Mouse (Mus musculus) hindbrain, embryonic 11.5 days (tissue): ENCODE results near the gene Net1. TPM values are rescaled to one million over a fixed set of nuclear protein-coding genes. Genes with fewer than 3 reads are reported as not detected.
A peak's percentile ranks its signal among the peaks of the same experiment; 100 is the strongest.

Source experiments
- ATAC-seq: fragments of 200-750 bp; cut with Nextera tagmentation; 2 replicates; pipeline ENCODE4 v1.8.0; 2017; ENCODE audit warnings: mild to moderate bottlenecking, moderate TSS enrichment, moderate library complexity; ENCODE audit not compliant: low FRiP score
- DNase-seq: peaks from one replicate; pipeline ENCODE4 v3.0.0-alpha.2; 2015; ENCODE audit warnings: low spot score
- H3K27ac ChIP-seq: fragments of 300-500 bp; sonication (generic); 2 replicates; pipeline ENCODE4 v1.5.1; 2014; ENCODE audit warnings: mild to moderate bottlenecking, low read depth, low read length
- H3K27me3 ChIP-seq: fragments of 300-500 bp; sonication (generic); 2 replicates; pipeline ENCODE4 v1.6.1; 2014; ENCODE audit warnings: mild to moderate bottlenecking, low read length, moderate library complexity, mixed read lengths; ENCODE audit not compliant: control insufficient read depth, insufficient read depth
- H3K36me3 ChIP-seq: fragments of 300-500 bp; sonication (generic); 2 replicates; pipeline ENCODE4 v1.6.1; 2014; ENCODE audit warnings: mild to moderate bottlenecking, low read length, moderate library complexity, mixed read lengths; ENCODE audit not compliant: control insufficient read depth, insufficient read depth
- H3K4me1 ChIP-seq: fragments of 300-500 bp; sonication (generic); replicated peaks from 2 replicates; pipeline ENCODE4 v1.6.1; 2014; ENCODE audit warnings: low read length, mixed read lengths; ENCODE audit not compliant: control insufficient read depth, insufficient read depth
- H3K4me2 ChIP-seq: fragments of 300-500 bp; sonication (generic); replicated peaks from 2 replicates; pipeline ENCODE4 v1.6.1; 2014; ENCODE audit warnings: mild to moderate bottlenecking, low read depth, low read length
- H3K4me3 ChIP-seq: fragments of 300-500 bp; sonication (generic); 2 replicates; pipeline ENCODE4 v1.5.1; 2014; ENCODE audit warnings: low read depth, low read length
- H3K9ac ChIP-seq: fragments of 300-500 bp; sonication (generic); 2 replicates; pipeline ENCODE4 v1.6.1; 2014; ENCODE audit warnings: low read depth, low read length
- H3K9me3 ChIP-seq: fragments of 300-500 bp; sonication (generic); 2 replicates; pipeline ENCODE4 v1.6.1; 2016; ENCODE audit warnings: low read length; ENCODE audit not compliant: control insufficient read depth
- WGBS: fragments of 180-500 bp; shearing (Covaris S2); extraction: QIAGEN DNeasy Blood & Tissue Kit; methylation state at CpG from one replicate; pipeline ENCODE4 v1.1.7; 2014; 5-methylcytosine and 5-hydroxymethylcytosine counted together
- polyA plus RNA-seq: library from polyadenylated mRNA; unstranded; fragments of >200 nt; fragmentation: Nextera tagmentation; extraction: Ambion mirVana; gene quantifications from 2 replicates; pipeline ENCODE4 v1.2.1, GENCODE M21; 2014

Net1 gene
- polyA plus RNA-seq, 1 experiment from 2014 or later, result 31.4 TPM

DNA sequence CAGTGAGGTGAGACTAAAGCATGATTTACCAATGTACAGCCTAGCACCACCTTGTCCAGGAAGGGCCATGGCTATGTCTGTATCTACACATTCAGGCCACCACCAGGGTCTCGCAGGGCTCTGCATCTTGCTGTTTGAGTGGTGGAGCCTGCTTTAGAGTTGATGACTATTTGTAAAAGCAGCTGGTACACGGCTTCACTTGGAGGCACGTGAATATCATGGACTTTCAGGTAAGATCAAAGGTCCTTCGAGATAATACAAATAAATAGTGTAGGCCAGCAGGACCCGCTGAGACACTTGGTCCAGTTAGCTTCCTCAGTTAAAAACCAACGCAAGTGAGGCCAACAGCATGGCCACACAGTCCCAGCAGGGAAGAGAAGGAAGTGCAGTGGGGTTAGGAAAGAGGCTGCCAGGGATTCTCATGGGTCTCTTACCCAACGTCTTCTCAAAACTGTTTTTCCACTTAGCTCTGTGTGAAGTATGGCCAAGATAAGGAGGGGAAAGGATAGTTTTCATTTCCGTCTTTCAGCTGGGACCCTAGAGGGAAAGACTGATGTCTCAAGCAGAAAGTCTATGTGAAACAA lies 22.5 kb downstream of the Net1 start:
- 84% methylated on average over 8 of the region's 8 CpGs for WGBS
- DNase-seq (no peak), ATAC-seq (no peak)
- no peak overlapping the region for H3K27ac ChIP-seq
- H3K4me2 ChIP-seq, result no peak overlapping the region
- no peak overlapping the region for H3K4me3 ChIP-seq
- no peaks in the 10 kb centered on the region for H3K9me3 ChIP-seq
- H3K9ac ChIP-seq, result no peak overlapping the region
- H3K27me3 ChIP-seq, result no peaks in the 10 kb centered on the region
- H3K4me1 ChIP-seq, result no peaks in the 10 kb centered on the region
- no peaks in the 10 kb centered on the region for H3K36me3 ChIP-seq

DNA sequence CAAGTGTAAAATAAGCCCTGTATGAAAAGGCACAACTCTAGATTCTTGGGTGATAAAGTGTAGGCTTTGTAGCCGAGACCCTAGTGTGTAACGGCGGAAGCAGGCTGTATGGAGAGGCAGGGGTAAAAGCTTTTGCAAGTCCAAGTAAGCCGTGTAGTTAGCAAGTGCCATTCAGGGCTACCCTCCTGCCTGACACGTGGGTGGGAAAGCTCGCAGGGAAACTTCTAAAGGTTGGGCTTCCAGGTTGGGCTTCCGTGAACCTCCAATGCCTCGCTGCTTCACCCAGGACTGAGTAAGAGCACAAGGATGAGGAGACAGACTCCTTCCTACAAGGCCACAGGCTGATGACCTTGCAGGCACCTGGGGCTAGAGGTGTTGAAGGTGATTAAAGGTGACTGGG lies 23.5 kb downstream of the Net1 start:
- no peaks in the 10 kb centered on the region for H3K27me3 ChIP-seq

DNA sequence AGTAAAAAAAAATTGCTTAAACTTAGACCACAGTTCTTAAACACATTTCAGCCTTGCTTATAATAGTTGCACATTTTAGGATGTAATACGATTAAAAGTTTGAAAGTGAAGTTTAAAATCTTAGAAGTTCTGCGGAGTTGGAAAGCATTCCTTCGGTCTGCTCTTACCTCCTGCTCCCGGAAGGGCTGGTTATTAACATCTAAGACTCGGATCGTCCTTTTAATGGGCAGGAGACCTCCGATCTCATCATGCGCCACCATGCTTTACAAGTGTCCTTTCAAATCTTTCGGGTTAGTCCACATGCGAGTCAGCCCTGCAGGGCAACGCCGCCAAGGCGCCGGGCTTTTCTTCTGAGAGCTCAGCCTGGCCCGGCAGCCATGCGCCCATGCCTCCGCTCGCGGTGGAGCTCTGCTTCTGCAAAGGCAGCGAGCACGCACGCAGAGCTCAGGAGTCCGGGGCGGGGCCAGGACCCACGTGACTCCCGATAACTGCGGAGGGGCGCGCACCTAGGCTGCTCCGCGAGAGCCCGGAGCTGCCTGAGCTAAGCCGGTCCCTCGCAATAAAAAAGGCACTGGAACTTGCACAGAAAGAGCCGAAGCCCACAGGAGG lies 24.8 kb downstream of the Net1 start:
- Histone ChIP-seq H3K4me3 (peak overlapping the region; percentile 39), H3K9ac (peak overlapping the region; percentile 56), H3K27me3 (no peaks in the 10 kb centered on the region), H3K36me3 (no peaks in the 10 kb centered on the region), H3K4me2 (peak overlapping the region; percentile 60), H3K27ac (no peak overlapping the region), H3K9me3 (no peaks in the 10 kb centered on the region), H3K4me1 (no peaks in the 10 kb centered on the region)
- ATAC-seq (peak; percentile 96), DNase-seq (peak; percentile 87)
- WGBS, result under 1% methylated on average over 35 of the region's 35 CpGs

More for the DNA sequence above, 23.5 kb downstream of the Net1 start:
- H3K4me3 ChIP-seq, result no peak overlapping the region
- ATAC-seq (no peak), DNase-seq (no peak)
- no peak overlapping the region for H3K27ac ChIP-seq
- H3K4me1 ChIP-seq, result no peaks in the 10 kb centered on the region
- no peaks in the 10 kb centered on the region for H3K9me3 ChIP-seq
- 77% methylated on average over 8 of the region's 8 CpGs for WGBS
- no peak overlapping the region for H3K9ac ChIP-seq
- H3K36me3 ChIP-seq, result no peaks in the 10 kb centered on the region
- H3K4me2 ChIP-seq, result no peak overlapping the region

DNA sequence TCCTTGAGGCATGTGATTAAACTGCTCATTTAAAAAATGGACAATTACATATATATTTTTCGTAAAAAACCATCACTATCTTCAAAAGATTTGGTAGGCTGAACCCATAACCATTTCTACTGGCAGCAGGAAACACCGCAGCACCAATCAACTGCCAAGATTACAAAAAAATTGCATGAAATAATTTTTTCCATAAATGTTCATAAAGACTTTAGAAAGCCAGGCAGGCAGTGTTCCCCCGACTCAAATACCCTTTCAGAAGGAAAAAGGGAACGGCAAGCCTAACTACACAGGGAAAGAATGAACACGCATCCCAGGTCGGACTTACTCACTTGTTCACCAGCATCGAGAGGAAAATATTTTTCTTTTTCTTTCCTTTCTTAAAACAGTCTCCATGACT lies 25.4 kb downstream of the Net1 start:
- Histone ChIP-seq H3K9me3 (no peaks in the 10 kb centered on the region), H3K4me3 (peak overlapping the region; percentile 39), H3K27me3 (no peaks in the 10 kb centered on the region), H3K36me3 (no peaks in the 10 kb centered on the region), H3K4me1 (no peaks in the 10 kb centered on the region), H3K4me2 (peak overlapping the region; percentile 26; the same call in 1 of the 2 replicates), H3K27ac (no peak overlapping the region), H3K9ac (no peak overlapping the region)
- WGBS, result 18% methylated on average over 7 of the region's 7 CpGs
- peak; percentile 28 for DNase-seq
- ATAC-seq, result no peak

DNA sequence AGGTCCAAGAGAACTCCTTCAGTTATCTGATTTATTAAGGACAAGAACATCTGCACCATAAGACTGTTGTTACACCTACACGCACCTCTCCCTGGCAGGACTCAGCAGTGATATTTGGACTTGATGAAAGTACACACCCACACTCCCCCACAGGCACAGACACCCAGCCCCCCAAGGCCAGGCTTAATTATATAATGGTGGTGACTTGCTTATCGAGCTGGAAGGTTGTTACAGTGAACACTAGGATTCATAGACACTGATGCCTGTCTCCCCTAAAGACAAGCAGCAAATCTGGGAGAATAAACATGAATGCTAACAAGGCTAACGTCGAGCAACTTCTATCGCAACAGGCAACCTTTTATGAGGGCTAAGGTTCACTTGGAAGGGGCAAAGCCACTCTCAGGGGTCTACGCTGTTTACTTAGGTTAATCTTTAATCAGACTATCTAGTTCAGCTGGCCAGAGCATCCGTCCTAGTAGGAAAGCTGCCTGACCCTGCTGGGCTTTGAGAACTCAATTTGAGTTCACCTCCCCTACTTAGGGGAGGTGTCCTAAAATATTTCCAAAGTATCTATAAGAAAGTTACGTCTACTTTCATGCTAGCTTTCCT lies 26.4 kb downstream of the Net1 start:
- DNase-seq, result no peak

DNA sequence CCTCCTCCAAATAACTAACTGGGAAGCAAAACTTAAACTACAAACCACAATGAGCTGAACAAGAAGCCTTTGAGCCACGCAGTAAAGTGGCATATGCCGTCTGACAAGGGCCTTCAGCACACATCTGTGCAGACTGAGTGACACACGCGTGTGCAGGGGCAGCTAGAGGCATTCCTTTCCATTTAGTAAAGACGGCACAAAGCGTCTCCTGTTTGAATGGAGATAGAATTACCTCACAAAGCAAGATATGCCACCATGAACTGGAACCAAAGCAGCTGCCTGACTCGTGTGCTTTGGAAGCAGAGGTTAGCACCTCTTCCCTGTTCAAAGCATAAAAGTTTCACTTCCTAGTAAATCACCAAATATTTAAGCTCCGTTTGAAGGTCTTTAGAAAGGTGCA lies 28.0 kb downstream of the Net1 start:
- Histone ChIP-seq H3K9ac (no peak overlapping the region), H3K4me1 (no peaks in the 10 kb centered on the region), H3K27me3 (no peaks in the 10 kb centered on the region), H3K9me3 (no peaks in the 10 kb centered on the region), H3K36me3 (0 out of 2 replicates have a peak, but pooled peaks cover 4% of the 10 kb centered on the region), H3K27ac (no peak overlapping the region), H3K4me2 (no peak overlapping the region), H3K4me3 (no peak overlapping the region)
- WGBS, result 43% methylated on average over 8 of the region's 8 CpGs
- ATAC-seq (no peak), DNase-seq (no peak)

More for the DNA sequence above, 26.4 kb downstream of the Net1 start:
- no peak for ATAC-seq
- Histone ChIP-seq H3K4me1 (no peaks in the 10 kb centered on the region), H3K4me2 (no peak overlapping the region), H3K27me3 (no peaks in the 10 kb centered on the region), H3K4me3 (no peak overlapping the region), H3K27ac (no peak overlapping the region), H3K9ac (no peak overlapping the region), H3K36me3 (0 out of 2 replicates have a peak, but pooled peaks cover 4% of the 10 kb centered on the region), H3K9me3 (no peaks in the 10 kb centered on the region)
- WGBS, result 42% methylated on average over 8 of the region's 8 CpGs

DNA sequence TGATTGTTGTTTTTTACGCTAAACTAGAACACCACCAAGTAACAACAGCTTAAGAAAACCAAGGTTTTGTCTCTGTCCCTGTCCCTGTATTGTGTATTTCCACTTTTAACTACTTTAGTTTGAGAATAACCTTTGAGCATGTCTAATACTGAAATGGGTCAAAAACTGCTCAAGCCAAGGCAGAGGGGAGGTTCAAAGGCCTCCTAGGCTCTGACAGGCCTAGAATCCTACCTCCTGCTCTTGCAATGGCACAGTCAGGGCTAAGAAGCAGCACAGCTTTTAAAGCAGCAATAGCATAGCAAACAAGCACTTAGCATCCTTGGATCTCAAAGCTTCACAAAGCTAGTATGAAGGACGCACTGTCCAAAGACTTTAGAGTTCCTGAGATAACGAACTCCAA lies 28.9 kb downstream of the Net1 start:
- H3K4me1 ChIP-seq, result no peaks in the 10 kb centered on the region
- 88% methylated on average over 3 of the region's 3 CpGs for WGBS
- H3K4me2 ChIP-seq, result no peak overlapping the region
- H3K9ac ChIP-seq, result no peak overlapping the region
- ATAC-seq, result no peak
- no peaks in the 10 kb centered on the region for H3K27me3 ChIP-seq
- no peak for DNase-seq
- 0 out of 2 replicates have a peak, but pooled peaks cover 4% of the 10 kb centered on the region for H3K36me3 ChIP-seq
- no peak overlapping the region for H3K27ac ChIP-seq
- H3K9me3 ChIP-seq, result no peaks in the 10 kb centered on the region
- no peak overlapping the region for H3K4me3 ChIP-seq

DNA sequence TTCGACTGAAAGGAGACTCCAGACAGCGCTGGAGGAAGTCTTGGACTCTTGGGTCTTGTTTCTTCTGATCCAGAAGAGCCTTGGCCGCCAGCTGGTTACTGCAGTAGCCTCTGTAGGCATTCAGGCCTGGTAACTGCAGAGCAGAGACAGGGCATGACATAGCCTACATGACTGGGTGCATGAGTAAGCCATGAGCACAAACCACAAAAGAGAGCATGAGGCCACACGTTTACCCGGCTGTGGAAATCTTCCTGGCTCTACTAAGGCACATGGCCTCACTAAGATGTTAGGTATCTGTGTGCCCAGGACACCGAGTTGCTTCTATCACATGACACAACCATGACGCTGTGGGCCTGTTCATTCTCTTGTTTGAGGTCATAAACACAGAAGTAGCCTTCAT lies 31.4 kb downstream of the Net1 start:
- 0 out of 2 replicates have a peak, but pooled peaks cover 4% of the 10 kb centered on the region for H3K36me3 ChIP-seq
- no peaks in the 10 kb centered on the region for H3K4me1 ChIP-seq
- ATAC-seq (no peak), DNase-seq (no peak)
- H3K9me3 ChIP-seq, result no peaks in the 10 kb centered on the region
- H3K4me3 ChIP-seq, result no peak overlapping the region
- H3K9ac ChIP-seq, result no peak overlapping the region
- no peak overlapping the region for H3K4me2 ChIP-seq
- 95% methylated on average over 7 of the region's 7 CpGs for WGBS
- H3K27ac ChIP-seq, result no peak overlapping the region
- no peaks in the 10 kb centered on the region for H3K27me3 ChIP-seq
